Mouse (Mus musculus) adrenal gland (tissue): Measurements from ENCODE around the gene 1500009L16Rik.

Experiments
- intact Hi-C: fragments of 180-260 bp; cut with DNase I; formaldehyde crosslinking; loops from one replicate; pipeline ENCODE4 v1.15.1; 2025
- long read RNA-seq, 2 experiments: library from polyadenylated mRNA; unstranded; transcript quantifications; one replicate each; pipeline ENCODE4 v2.0.0; 2020; ENCODE audit warnings: borderline replicate concordance in 1 of 2; ENCODE audit not compliant: insufficient replicate concordance in 1 of 2

Gene 1500009L16Rik
- long read RNA-seq, experiment 1, transcript 1500009L16Rik-201 (6 exons, 1,194 nt), result major isoform, 19 of 28 reads
- long read RNA-seq, experiment 1, partial matches to known transcripts, result 1 of 28 reads
- long read RNA-seq, experiment 1, other reads (novel, unspliced or antisense), result 8 of 28 reads
- long read RNA-seq, experiment 2, transcript 1500009L16Rik-201 (6 exons, 1,194 nt), result major isoform, 29 of 49 reads
- long read RNA-seq, experiment 2, partial matches to known transcripts, result 0 of 49 reads
- long read RNA-seq, experiment 2, other reads (novel, unspliced or antisense), result 20 of 49 reads

- intact Hi-C loops, result no loop called here
Measured at GRCm38 (mm10) chr10:83722579-83723031, at the start of gene 1500009L16Rik. 1500009L16Rik (plus strand) TSS chr10:83722865.

DNA sequence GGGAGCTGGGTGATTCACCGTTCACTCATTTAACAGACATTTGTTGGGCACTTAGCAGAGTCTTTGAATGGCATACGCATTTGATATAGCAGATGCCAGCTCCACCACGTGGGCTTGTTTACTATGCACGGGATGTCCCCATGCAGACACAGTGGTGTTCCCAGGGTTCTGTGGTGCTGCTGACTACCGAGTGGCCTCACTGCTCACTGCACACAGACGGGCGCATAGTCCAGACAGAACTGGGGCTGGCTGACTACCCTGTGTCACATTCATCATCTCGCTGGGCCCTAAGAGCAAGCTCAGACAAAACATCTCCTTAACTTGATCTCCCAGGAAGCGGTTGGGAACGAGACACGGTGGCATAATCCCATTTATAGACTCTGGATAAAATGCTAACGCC is 41.3 kb upstream of the 1500009L16Rik start:
- intact Hi-C loops, result no loop called here

GRCm38 (mm10) chr10:83688215-83688614 is 34.5 kb upstream of the 1500009L16Rik start:
- intact Hi-C loops, result no loop called here

DNA sequence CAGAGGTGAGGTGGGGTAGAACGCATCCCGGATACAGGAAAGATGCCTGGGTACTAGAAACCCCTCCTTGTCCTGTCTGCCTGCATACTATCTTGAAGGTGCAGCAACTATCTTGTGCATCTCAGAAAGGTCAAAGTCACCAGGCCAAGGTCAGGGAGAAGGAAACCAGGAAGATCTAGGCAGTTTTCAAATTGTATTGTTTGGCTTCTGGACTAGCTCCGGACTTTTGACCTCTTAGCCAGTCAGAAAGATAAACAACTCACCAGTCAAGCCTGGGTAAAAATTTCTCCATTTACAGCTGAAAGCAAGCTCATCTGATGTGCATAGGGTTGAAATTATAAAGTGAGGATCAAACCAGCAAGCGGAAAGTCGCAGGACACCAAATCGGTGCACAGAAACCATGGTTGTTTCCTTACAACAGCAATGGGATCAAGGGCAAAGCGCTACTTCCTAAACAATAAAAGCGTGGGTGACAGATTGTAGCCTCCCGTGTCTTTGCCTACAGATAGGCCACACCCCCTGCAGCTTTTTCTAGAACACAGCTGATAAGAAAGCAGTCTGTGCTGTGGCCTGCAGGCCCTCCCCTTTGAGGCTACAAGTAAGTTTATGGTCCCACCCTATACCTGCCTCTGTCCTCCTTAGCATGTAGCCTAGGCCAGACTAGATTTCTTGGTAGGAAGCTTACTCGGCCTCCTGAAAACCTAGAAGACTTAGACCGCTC is 30.3 kb upstream of the 1500009L16Rik start:
- intact Hi-C loops, result no loop called here

GRCm38 (mm10) chr10:83696226-83696625 is 26.4 kb upstream of the 1500009L16Rik start:
- intact Hi-C loops, result no loop called here

GRCm38 (mm10) chr10:83706628-83707027 is 16.0 kb upstream of the 1500009L16Rik start:
- intact Hi-C loops, result no loop called here

DNA sequence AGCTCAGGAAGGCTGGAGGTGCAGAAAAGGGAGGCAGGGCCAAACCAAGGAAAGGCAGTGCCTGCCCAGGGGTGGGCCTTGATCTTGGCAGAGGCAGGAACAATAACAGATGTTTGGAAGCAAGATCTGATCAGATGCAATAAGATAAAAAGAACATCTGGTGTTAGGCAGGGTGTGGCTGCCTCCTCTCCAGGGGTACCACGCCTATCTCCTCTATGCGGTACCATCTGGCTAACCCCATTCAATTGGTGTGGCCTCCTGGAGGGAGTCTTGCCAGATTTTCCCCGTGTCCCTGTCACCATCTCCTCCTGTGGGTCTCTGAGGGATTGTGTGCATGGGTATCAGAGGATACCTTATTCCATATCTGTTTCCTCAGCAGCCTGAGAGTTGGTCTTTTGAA is 12.7 kb upstream of the 1500009L16Rik start:
- intact Hi-C loops, result no loop called here

DNA sequence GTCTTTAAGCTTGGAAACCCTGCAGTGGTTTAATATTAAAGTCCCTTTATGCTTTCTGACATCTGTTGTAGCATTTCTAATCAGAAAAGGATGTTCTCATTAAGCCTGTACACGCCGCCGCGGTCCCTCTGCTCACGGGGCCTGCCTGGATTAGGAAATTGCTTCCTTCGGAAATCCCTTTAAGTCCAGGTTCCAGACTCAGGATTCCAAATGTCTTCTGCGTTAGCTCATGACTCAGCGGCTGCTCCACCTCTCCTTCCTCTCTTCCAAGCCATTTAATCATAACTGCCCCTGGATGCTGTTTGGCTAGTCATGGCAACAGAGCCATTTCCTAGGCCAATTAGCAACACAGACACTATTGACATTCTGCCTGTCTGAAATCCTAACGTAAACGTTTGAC is 10.9 kb upstream of the 1500009L16Rik start:
- intact Hi-C loops, result no loop called here

- intact Hi-C loops, result no loop called here
Measured at GRCm38 (mm10) chr10:83718855-83719474, 3.7 kb upstream of the 1500009L16Rik start.

DNA sequence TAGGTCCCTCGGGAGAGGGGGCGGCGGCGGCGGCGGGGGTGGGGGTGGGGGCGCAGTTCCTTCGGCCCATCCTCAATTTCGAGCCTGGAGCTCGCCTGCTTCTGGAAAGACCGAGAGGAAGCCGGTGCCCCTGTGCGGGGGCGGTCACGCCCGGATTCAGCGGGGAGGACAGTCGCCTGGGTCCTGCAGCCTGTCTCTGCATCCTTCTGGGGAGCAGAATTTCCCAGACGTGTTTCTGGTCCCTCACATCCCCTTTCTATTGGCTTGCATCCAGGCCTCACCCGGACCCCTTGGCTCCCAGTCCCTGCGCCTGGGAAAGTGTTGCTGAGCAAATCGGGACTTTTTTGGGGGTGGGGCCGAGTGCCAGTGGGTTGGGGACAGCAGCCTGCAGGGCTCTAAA is 390 bp downstream of the 1500009L16Rik start:
- intact Hi-C loops, result no loop called here

DNA sequence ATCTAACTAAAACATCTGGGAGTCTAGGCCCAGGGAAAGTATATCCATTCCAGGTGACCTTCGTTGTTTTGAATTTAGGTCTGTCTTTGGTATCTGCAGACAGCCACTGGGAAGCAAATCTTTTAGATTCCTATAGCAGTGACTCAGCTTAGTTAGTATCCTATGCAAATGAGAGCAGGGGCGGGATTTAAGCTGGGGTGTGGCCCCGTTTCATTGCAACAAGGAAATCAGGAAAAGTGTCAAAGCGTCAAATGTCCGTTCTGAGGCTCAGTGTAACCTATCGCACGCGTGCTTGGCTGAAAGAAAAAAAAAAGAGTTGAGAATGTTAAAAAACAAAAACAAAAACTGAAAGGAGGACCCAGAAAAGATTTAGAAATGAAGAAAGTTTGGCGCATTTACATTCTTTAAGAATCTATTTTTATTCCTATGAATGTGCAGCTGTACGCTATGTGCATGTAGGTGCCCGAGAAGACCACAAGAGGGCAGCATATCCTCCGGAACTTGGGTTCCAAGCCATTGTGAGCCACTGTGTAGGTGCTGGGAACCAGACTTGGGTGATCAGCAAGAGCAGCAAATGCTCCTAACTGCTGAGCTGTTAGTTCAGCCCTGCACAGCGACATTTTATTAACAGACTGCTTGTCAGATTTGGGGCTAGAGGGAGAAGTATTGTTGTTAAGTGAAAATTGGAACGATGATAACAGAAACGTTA is 1.8 kb downstream of the 1500009L16Rik start:
- intact Hi-C loops, result loop anchor here (5.0 kb wide), 1 partner anchor 77 kb away; the partner anchor contains the start of gene Appl2

- intact Hi-C loops, result loop anchor here (5.0 kb wide), 1 partner anchor 79 kb away; the partner anchor contains the start of gene Appl2
Measured at GRCm38 (mm10) chr10:83726164-83726563, 3.5 kb downstream of the 1500009L16Rik start.

DNA sequence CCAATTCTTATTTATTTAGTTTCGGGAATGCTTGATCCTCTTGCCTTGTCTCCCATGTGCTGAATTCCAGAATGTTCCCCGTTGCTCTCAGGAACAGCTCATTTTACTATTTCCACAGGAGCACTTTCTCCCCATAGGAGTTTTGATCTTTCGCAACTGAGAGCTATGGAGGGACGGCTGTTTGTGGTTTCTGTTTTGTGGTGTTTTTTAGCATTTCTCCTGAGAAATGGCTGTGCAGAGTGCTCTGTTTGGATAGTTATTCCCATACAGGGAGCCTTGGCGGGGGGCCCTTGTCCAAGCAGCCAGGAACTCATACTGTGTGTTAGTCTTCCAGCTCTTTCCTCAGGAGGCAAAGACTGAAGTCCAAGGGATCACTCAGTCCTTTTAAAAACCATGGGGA is 5.2 kb downstream of the 1500009L16Rik start:
- intact Hi-C loops, result loop anchor here (5.0 kb wide), 1 partner anchor 81 kb away; the partner anchor contains the start of gene Appl2

DNA sequence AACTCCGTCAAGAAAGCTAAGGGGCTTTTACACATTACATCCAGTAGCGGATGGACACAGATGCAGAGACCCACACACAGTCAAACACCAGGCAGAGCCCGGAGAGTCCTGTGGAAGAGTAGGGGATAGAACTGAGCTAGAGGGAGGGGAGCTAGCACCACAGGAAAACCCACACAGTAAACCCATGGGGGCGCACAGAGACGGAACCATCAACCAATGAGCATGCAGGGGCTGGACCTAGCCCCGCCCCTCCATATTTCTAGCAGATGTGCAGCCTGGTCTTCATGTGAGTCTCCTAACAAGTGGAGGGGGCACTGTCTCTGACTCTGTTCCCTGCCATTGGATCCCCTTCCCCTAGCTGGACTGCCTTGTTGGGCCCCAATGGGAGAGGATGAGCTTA is 5.9 kb downstream of the 1500009L16Rik start:
- intact Hi-C loops, result loop anchor here (5.0 kb wide), 1 partner anchor 81 kb away; the partner anchor contains the start of gene Appl2

DNA sequence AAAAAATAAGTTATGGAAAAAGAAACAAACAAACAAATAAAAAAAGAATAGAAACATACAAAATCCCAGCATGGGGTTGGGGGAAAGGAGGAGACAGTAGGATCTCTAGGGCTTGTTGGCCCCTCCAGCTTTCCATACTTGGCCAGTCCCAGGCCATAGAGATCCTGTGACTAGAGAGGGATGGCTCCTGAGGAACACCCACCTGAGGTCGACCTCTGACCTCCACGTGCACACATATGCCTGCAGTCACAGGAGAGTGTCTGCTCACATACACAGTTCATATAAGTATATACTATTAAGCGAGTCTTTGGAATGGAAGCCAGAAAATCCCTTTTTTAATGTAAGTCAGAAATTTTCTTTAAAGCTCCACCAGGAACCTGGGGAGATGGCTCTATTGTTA is 6.4 kb downstream of the 1500009L16Rik start:
- intact Hi-C loops, result loop anchor here (5.0 kb wide), 1 partner anchor 82 kb away; the partner anchor contains the start of gene Appl2

DNA sequence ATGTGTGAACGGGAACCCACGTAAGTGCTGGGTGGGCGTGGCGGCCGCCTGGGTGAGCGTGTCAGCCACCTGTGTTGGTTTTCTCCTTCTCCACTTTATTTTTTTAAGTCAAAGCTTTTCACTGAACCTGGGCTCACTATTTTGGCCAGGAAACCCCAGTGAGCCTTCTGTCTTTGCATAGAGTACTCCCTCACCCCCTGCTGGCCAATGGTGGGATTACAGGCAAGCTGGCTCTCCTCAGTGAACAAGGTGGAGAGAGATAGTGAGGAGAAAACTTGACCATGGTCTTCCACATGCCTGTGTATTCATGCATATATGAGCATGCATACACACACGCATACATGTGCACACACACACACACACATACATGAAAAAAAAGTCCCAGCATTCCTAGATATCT is 6.8 kb downstream of the 1500009L16Rik start:
- intact Hi-C loops, result loop anchor here (5.0 kb wide), 1 partner anchor 82 kb away; the partner anchor contains the start of gene Appl2

- intact Hi-C loops, result no loop called here
Measured at GRCm38 (mm10) chr10:83733725-83734124, 11.1 kb downstream of the 1500009L16Rik start.

DNA sequence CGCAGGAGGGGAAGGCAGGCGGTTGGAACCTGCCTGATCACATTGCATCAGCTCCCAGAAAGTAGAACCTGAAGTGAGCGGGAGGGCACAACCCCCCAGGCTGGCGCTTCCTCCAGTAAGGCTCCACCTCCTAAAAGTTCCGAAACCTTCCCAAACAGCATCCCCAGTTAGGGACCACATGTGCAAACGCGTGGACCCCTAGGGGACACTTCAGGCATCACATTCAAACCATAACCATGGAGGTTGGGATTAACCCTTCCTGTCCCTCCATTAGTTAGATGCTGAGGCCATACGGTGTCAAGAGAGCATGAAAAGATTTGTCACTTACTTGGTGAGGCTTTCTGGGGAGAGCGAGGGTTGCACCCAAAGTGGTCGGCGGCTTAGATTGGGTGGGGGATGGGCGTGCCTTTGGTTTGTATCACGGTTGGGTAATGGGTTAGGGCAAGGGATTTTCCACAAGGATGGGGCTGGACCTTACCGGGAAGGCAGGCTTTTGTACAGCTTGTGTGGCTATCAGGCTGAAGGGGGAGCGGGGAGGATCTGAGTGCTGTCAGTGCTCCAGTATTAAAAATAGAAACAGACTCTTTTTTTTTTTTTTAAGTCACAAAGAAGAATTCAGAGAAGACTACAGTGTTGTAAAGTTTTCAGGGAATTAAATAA is 16.5 kb downstream of the 1500009L16Rik start:
- intact Hi-C loops, result no loop called here

GRCm38 (mm10) chr10:83744656-83745055 is 22.0 kb downstream of the 1500009L16Rik start:
- intact Hi-C loops, result no loop called here

- intact Hi-C loops, result no loop called here
Measured at GRCm38 (mm10) chr10:83753056-83753455, 30.4 kb downstream of the 1500009L16Rik start.
